Mouse (Mus musculus) intestine, embryonic 16.5 days (tissue): Measurements from ENCODE around the gene Sash3. TPM values are rescaled to one million over a fixed set of nuclear protein-coding genes. Genes with fewer than 3 reads are reported as not detected.

Experiments used
- ATAC-seq: fragments of 200-750 bp; cut with Nextera tagmentation; 2 replicates; pipeline ENCODE4 v1.8.0; 2017; ENCODE audit warnings: moderate TSS enrichment, moderate library complexity
- H3K27ac ChIP-seq: fragments of 300-500 bp; sonication (generic); 2 replicates; pipeline ENCODE4 v1.5.1; 2014; ENCODE audit warnings: mild to moderate bottlenecking, low read length
- H3K27me3 ChIP-seq: fragments of 300-500 bp; sonication (generic); replicated peaks from 2 replicates; pipeline ENCODE4 v1.6.1; 2014; ENCODE audit warnings: low read length, control low read depth, mixed read lengths; ENCODE audit not compliant: control insufficient read depth, insufficient read depth
- H3K36me3 ChIP-seq: fragments of 300-500 bp; sonication (generic); 2 replicates; pipeline ENCODE4 v1.6.1; 2014; ENCODE audit warnings: low read length, control low read depth; ENCODE audit not compliant: control insufficient read depth, insufficient read depth
- H3K4me1 ChIP-seq: fragments of 300-500 bp; sonication (generic); 2 replicates; pipeline ENCODE4 v1.6.1; 2014; ENCODE audit warnings: low read length, control low read depth, mixed read lengths; ENCODE audit not compliant: control insufficient read depth, insufficient read depth
- H3K4me2 ChIP-seq: fragments of 300-500 bp; sonication (generic); 2 replicates; pipeline ENCODE4 v1.6.1; 2014; ENCODE audit warnings: low read depth, low read length, control low read depth
- H3K4me3 ChIP-seq: fragments of 300-500 bp; sonication (generic); 2 replicates; pipeline ENCODE4 v1.5.1; 2014; ENCODE audit warnings: mild to moderate bottlenecking, low read length
- H3K9ac ChIP-seq: fragments of 300-500 bp; sonication (generic); 2 replicates; pipeline ENCODE4 v1.6.1; 2014; ENCODE audit warnings: low read depth, low read length
- H3K9me3 ChIP-seq: fragments of 300-500 bp; sonication (generic); 2 replicates; pipeline ENCODE4 v1.6.1; 2016; ENCODE audit warnings: low read length, control low read depth; ENCODE audit not compliant: control insufficient read depth
- WGBS: fragments of 180-500 bp; shearing (Covaris S2); extraction: QIAGEN DNeasy Blood & Tissue Kit; methylation state at CpG from one replicate; pipeline ENCODE4 v1.1.7; 2014; 5-methylcytosine and 5-hydroxymethylcytosine counted together
- polyA plus RNA-seq: library from polyadenylated mRNA; unstranded; fragments of >200 nt; fragmentation: Nextera tagmentation; extraction: Ambion mirVana; gene quantifications from 2 replicates; pipeline ENCODE4 v1.2.1, GENCODE M21; 2015

Sash3 gene
- polyA plus RNA-seq, 1 experiment from 2014 or later = 3.9 TPM

- H3K4me1 ChIP-seq = no peaks in the 10 kb centered on the region
- H3K9me3 ChIP-seq = no peaks in the 10 kb centered on the region
- no peak overlapping the region for H3K4me3 ChIP-seq
- no peak overlapping the region for H3K4me2 ChIP-seq
- H3K27ac ChIP-seq = no peak overlapping the region
- WGBS = 89% methylated on average over 6 of the region's 6 CpGs
- H3K27me3 ChIP-seq = no peaks in the 10 kb centered on the region
- no peak for ATAC-seq
- no peak overlapping the region for H3K9ac ChIP-seq
- no peaks in the 10 kb centered on the region for H3K36me3 ChIP-seq
Observed at GRCm38 (mm10) chrX:48155489-48155888, 9.3 kb downstream of the Sash3 start.

- no peaks in the 10 kb centered on the region for H3K4me1 ChIP-seq
Observed at GRCm38 (mm10) chrX:48157396-48157795, 11.2 kb downstream of the Sash3 start.

GRCm38 (mm10) chrX:48158229-48158919, 12.1 kb downstream of the Sash3 start:
- H3K27ac ChIP-seq = 0 out of 2 replicates have a peak overlapping the region, but pooled peaks have one; percentile 15
- no peak overlapping the region for H3K9ac ChIP-seq
- no peaks in the 10 kb centered on the region for H3K9me3 ChIP-seq
- H3K4me1 ChIP-seq = no peaks in the 10 kb centered on the region
- 76% methylated on average over 11 of the region's 11 CpGs for WGBS
- peak; percentile 86 for ATAC-seq
- H3K4me3 ChIP-seq = no peak overlapping the region
- no peak overlapping the region for H3K4me2 ChIP-seq
- no peaks in the 10 kb centered on the region for H3K36me3 ChIP-seq
- H3K27me3 ChIP-seq = no peaks in the 10 kb centered on the region

More at GRCm38 (mm10) chrX:48157396-48157795, 11.2 kb downstream of the Sash3 start:
- ATAC-seq = no peak
- WGBS = 83% methylated on average over 8 of the region's 8 CpGs
- Histone ChIP-seq H3K27me3 (no peaks in the 10 kb centered on the region), H3K9ac (no peak overlapping the region), H3K9me3 (no peaks in the 10 kb centered on the region), H3K27ac (no peak overlapping the region), H3K4me2 (no peak overlapping the region), H3K36me3 (no peaks in the 10 kb centered on the region), H3K4me3 (no peak overlapping the region)

GRCm38 (mm10) chrX:48169892-48170291, 23.7 kb downstream of the Sash3 start:
- 63% methylated on average over 1 of the region's 1 CpGs for WGBS
- ATAC-seq = no peak

GRCm38 (mm10) chrX:48170368-48170767, 24.1 kb downstream of the Sash3 start:
- Histone ChIP-seq H3K4me2 (no peak overlapping the region), H3K9me3 (no peaks in the 10 kb centered on the region), H3K4me3 (no peak overlapping the region), H3K27me3 (no peaks in the 10 kb centered on the region), H3K4me1 (no peaks in the 10 kb centered on the region), H3K27ac (no peak overlapping the region), H3K36me3 (no peaks in the 10 kb centered on the region), H3K9ac (no peak overlapping the region)
- WGBS = 52% methylated on average over 1 of the region's 1 CpGs
- no peak for ATAC-seq

More at GRCm38 (mm10) chrX:48169892-48170291, 23.7 kb downstream of the Sash3 start:
- Histone ChIP-seq H3K4me2 (no peak overlapping the region), H3K9ac (no peak overlapping the region), H3K27ac (no peak overlapping the region), H3K27me3 (no peaks in the 10 kb centered on the region), H3K36me3 (no peaks in the 10 kb centered on the region), H3K4me1 (no peaks in the 10 kb centered on the region), H3K9me3 (no peaks in the 10 kb centered on the region), H3K4me3 (no peak overlapping the region)

- no peaks in the 10 kb centered on the region for H3K4me1 ChIP-seq
- H3K4me2 ChIP-seq = no peak overlapping the region
- H3K4me3 ChIP-seq = no peak overlapping the region
- 0 out of 2 replicates have a peak, but pooled peaks cover 3% of the 10 kb centered on the region for H3K36me3 ChIP-seq
- no peak overlapping the region for H3K27ac ChIP-seq
- no peaks in the 10 kb centered on the region for H3K27me3 ChIP-seq
- WGBS = 83% methylated on average over 6 of the region's 6 CpGs
- no peak for ATAC-seq
- no peaks in the 10 kb centered on the region for H3K9me3 ChIP-seq
- H3K9ac ChIP-seq = no peak overlapping the region
Observed at GRCm38 (mm10) chrX:48181844-48182243, 35.6 kb downstream of the Sash3 start.

- Histone ChIP-seq H3K36me3 (0 out of 2 replicates have a peak, but pooled peaks cover 3% of the 10 kb centered on the region), H3K27ac (no peak overlapping the region), H3K4me1 (no peaks in the 10 kb centered on the region), H3K9me3 (no peaks in the 10 kb centered on the region), H3K9ac (no peak overlapping the region), H3K4me2 (no peak overlapping the region), H3K27me3 (no peaks in the 10 kb centered on the region), H3K4me3 (no peak overlapping the region)
- no peak for ATAC-seq
- 70% methylated on average over 3 of the region's 3 CpGs for WGBS
Observed at GRCm38 (mm10) chrX:48184703-48185102, 38.5 kb downstream of the Sash3 start.

- Histone ChIP-seq H3K27me3 (no peaks in the 10 kb centered on the region), H3K36me3 (no peaks in the 10 kb centered on the region), H3K9ac (no peak overlapping the region), H3K9me3 (no peaks in the 10 kb centered on the region), H3K27ac (no peak overlapping the region), H3K4me2 (no peak overlapping the region), H3K4me3 (no peak overlapping the region), H3K4me1 (no peaks in the 10 kb centered on the region)
- WGBS = 82% methylated on average over 6 of the region's 6 CpGs
- no peak for ATAC-seq
Observed at GRCm38 (mm10) chrX:48191261-48191660, 45.0 kb downstream of the Sash3 start.

- no peaks in the 10 kb centered on the region for H3K27me3 ChIP-seq
- H3K9ac ChIP-seq = no peak overlapping the region
- H3K4me1 ChIP-seq = no peaks in the 10 kb centered on the region
- no peaks in the 10 kb centered on the region for H3K36me3 ChIP-seq
- ATAC-seq = no peak
- no peak overlapping the region for H3K4me3 ChIP-seq
- H3K9me3 ChIP-seq = no peaks in the 10 kb centered on the region
- H3K27ac ChIP-seq = no peak overlapping the region
- no peak overlapping the region for H3K4me2 ChIP-seq
- 79% methylated on average over 14 of the region's 14 CpGs for WGBS
Observed at GRCm38 (mm10) chrX:48193235-48194152, 47.3 kb downstream of the Sash3 start.
